Mouse (Mus musculus): Measurements from ENCODE around the gene Apol6. TPM values are rescaled to one million over a fixed set of nuclear protein-coding genes. Genes with fewer than 3 reads are reported as not detected.

Gene Apol6
- polyA plus RNA-seq, 1 experiment from 2014 or later = not detected

DNA sequence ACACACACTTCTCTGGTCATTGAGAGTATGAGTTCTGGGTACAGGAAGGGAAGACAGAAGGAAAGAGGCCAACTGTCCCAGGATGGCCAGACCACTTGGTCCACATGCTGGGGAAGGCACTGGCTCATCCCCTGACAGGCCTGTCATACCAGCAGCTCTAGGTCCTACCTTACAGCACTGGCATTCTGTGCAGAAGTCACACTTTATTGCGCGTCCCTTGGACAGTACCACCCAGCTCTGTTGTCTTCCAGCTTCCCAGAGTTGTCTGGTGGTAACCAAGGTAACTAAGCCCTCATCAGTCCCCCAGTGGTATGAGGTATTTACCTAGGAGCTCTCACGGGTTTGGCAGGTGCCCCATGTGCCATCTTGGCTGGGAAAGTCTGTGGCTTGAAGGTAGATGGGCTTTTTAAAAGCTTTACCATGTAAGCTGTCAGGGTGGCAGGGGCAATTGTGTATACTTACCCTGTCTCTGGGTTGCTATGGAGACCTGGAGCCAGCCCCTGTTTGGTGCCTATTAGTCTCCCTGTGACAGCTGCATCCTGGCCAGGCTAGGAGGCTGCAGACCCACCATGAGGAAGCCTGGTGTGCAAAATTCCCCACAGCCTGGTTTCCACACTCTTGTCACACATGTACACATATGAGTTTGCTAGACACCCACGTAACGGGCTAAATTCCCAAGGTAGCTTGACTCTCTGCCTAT lies 18.5 kb upstream of the Apol6 start:
- no peak overlapping the region for H3K4me3 ChIP-seq (ENCODE audit: low read depth, low read length)
- no peak for ATAC-seq (ENCODE audit: insufficient read depth, low FRiP score, low TSS enrichment)
- no peaks in the 10 kb centered on the region for H3K27me3 ChIP-seq (ENCODE audit: control insufficient read depth, insufficient read depth, low read length)
- no peaks in the 10 kb centered on the region for H3K36me3 ChIP-seq (ENCODE audit: control insufficient read depth, insufficient read depth, low read length)
- DNase-seq (ENCODE audit: low spot score) = peak; percentile 43
- no peak overlapping the region for H3K9ac ChIP-seq (ENCODE audit: low read length)
- no peaks in the 10 kb centered on the region for H3K9me3 ChIP-seq (ENCODE audit: control insufficient read depth, low read length)
- H3K4me2 ChIP-seq (ENCODE audit: low read depth) = no peak overlapping the region
- no peak overlapping the region for H3K27ac ChIP-seq (ENCODE audit: low read depth, low read length)
- WGBS = 64% methylated on average over 5 of the region's 5 CpGs
- no peaks in the 10 kb centered on the region for H3K4me1 ChIP-seq (ENCODE audit: control insufficient read depth, insufficient read depth, low read length)

DNA sequence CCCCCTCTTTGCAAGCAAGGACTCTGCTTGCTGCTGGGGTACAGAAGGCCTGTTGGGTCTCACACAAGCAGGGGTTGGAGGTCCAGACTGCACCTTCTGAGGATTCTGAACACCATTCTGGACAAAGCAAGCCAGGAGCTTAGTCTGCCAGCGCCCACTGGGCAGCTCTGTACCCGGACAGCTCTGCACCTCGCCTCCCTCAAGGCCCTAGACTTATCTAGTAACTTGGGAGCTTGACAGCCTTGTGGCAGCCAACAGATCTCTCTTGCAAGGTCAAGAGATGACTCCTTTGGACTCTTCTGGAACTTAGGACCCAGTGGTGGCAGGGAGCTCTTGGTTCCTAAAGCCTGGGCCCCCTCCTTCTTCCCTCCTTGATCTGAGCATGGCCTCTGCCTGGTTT lies 17.4 kb upstream of the Apol6 start:
- Histone ChIP-seq H3K27ac (ENCODE audit: low read depth, low read length) (no peak overlapping the region), H3K27me3 (ENCODE audit: control insufficient read depth, insufficient read depth, low read length) (no peaks in the 10 kb centered on the region), H3K4me2 (ENCODE audit: low read depth) (no peak overlapping the region), H3K36me3 (ENCODE audit: control insufficient read depth, insufficient read depth, low read length) (no peaks in the 10 kb centered on the region), H3K9ac (ENCODE audit: low read length) (no peak overlapping the region), H3K9me3 (ENCODE audit: control insufficient read depth, low read length) (no peaks in the 10 kb centered on the region), H3K4me3 (ENCODE audit: low read depth, low read length) (no peak overlapping the region), H3K4me1 (ENCODE audit: control insufficient read depth, insufficient read depth, low read length) (no peaks in the 10 kb centered on the region)
- DNase-seq (ENCODE audit: low spot score) (no peak), ATAC-seq (ENCODE audit: insufficient read depth, low FRiP score, low TSS enrichment) (no peak)
- WGBS = 91% methylated on average over 3 of the region's 3 CpGs

DNA sequence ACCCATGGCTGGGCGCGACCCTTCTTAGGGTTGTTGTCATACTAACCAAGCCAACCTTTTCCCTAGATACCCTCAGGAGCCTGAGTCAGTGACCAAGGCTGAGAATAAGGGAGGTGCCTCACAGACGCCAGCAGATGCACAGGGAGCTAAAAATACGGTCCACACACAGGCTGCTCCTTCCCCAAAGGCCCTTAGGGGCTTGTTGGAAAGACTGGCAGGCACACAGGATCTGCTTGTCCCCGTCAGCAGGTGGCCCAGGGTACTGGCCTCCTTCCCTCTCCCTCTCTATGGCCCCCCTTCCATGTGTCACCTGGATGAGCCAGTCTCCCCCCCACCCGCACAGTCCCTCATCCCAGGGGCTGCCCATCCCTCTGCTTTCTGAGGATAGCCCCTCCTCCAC lies 16.9 kb upstream of the Apol6 start:
- ATAC-seq (ENCODE audit: insufficient read depth, low FRiP score, low TSS enrichment) (no peak), DNase-seq (ENCODE audit: low spot score) (no peak)
- Histone ChIP-seq H3K27me3 (ENCODE audit: control insufficient read depth, insufficient read depth, low read length) (no peaks in the 10 kb centered on the region), H3K9me3 (ENCODE audit: control insufficient read depth, low read length) (no peaks in the 10 kb centered on the region), H3K9ac (ENCODE audit: low read length) (no peak overlapping the region), H3K27ac (ENCODE audit: low read depth, low read length) (no peak overlapping the region), H3K36me3 (ENCODE audit: control insufficient read depth, insufficient read depth, low read length) (no peaks in the 10 kb centered on the region), H3K4me2 (ENCODE audit: low read depth) (no peak overlapping the region), H3K4me1 (ENCODE audit: control insufficient read depth, insufficient read depth, low read length) (no peaks in the 10 kb centered on the region), H3K4me3 (ENCODE audit: low read depth, low read length) (no peak overlapping the region)
- WGBS = 79% methylated on average over 6 of the region's 6 CpGs

DNA sequence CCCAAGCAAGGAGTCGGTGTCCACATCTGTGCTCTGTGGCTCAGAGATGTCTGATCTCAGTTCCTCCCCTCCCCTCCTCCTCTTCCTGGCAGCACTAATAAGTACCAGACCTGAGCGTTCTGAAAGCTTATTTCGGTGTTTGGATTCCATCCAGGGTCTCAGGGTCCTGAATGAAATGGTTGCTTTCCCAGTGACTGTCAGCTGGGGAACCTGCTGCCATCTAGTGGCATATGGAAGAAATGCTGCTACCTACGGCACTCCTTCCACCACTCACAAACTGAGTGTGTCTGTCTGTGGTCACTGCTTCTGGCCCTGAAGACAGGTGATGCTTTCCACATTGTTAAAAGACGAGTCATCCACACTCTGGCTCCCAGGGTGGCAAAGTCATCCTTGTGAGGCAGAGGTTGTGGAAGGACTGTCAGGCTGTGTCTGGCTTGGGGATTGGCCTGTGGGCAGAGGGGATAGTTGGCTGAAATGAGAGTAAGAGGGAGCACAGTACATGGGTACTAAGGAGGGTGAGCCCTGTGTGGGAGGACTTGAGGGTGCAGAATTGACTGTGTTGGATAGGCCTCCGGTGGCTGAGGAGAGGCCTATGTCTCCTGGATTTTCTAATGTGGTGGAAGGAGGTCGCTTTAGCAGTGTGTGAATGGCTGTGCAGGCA lies 15.1 kb upstream of the Apol6 start:
- Histone ChIP-seq H3K27ac (ENCODE audit: low read depth, low read length) (no peak overlapping the region), H3K4me1 (ENCODE audit: control insufficient read depth, insufficient read depth, low read length) (no peaks in the 10 kb centered on the region), H3K36me3 (ENCODE audit: control insufficient read depth, insufficient read depth, low read length) (no peaks in the 10 kb centered on the region), H3K9ac (ENCODE audit: low read length) (no peak overlapping the region), H3K4me2 (ENCODE audit: low read depth) (no peak overlapping the region), H3K9me3 (ENCODE audit: control insufficient read depth, low read length) (no peaks in the 10 kb centered on the region), H3K27me3 (ENCODE audit: control insufficient read depth, insufficient read depth, low read length) (no peaks in the 10 kb centered on the region), H3K4me3 (ENCODE audit: low read depth, low read length) (no peak overlapping the region)
- no peak for ATAC-seq (ENCODE audit: insufficient read depth, low FRiP score, low TSS enrichment)
- peak; percentile 72 for DNase-seq (ENCODE audit: low spot score)
- WGBS = 32% methylated on average over 7 of the region's 7 CpGs

DNA sequence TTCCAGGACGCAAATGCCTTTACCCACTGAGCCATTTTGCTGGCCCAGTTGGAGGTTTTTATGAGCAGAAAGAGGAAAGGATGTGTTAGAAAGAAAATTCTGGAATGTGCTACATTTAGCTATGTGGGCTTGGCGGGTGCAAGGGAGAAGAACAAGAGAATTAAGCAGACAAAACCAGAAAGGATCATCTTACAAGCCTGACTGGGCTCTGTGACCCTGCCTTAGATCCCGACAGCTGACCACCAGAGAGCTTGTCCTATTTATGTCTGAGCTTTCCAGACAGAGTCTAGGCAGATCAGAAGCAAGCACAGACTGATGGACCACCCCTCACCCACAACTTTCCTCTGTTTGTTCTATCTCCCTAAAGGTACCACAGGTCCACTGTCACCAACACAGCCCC lies 13.3 kb upstream of the Apol6 start:
- no peak overlapping the region for H3K9ac ChIP-seq (ENCODE audit: low read length)
- no peaks in the 10 kb centered on the region for H3K4me1 ChIP-seq (ENCODE audit: control insufficient read depth, insufficient read depth, low read length)
- no peak for ATAC-seq (ENCODE audit: insufficient read depth, low FRiP score, low TSS enrichment)

DNA sequence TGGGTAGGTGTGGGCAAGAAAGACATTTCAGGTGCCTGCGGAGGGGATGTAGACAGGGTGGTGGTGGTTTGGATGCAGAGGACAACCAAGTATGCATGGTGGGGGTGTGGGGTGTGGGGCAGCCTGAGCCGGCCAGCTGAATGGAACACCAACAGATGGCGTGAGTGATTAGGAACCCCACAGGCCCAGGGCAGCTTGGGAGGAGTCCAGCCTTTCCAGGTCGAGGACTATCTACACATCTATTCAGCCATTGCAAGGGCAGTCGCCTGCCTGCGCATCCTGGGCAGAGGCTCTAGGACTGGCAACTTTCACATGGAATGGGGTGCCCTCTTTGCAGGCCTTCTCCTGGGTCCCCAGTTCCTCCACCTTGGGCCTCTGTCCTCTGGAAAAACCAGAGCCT lies 10.0 kb upstream of the Apol6 start:
- Histone ChIP-seq H3K9ac (ENCODE audit: low read length) (no peak overlapping the region), H3K9me3 (ENCODE audit: control insufficient read depth, low read length) (no peaks in the 10 kb centered on the region), H3K27me3 (ENCODE audit: control insufficient read depth, insufficient read depth, low read length) (no peaks in the 10 kb centered on the region), H3K4me2 (ENCODE audit: low read depth) (no peak overlapping the region), H3K36me3 (ENCODE audit: control insufficient read depth, insufficient read depth, low read length) (no peaks in the 10 kb centered on the region), H3K4me1 (ENCODE audit: control insufficient read depth, insufficient read depth, low read length) (0 out of 2 replicates have a peak, but pooled peaks cover 6% of the 10 kb centered on the region), H3K27ac (ENCODE audit: low read depth, low read length) (no peak overlapping the region), H3K4me3 (ENCODE audit: low read depth, low read length) (no peak overlapping the region)
- no peak for DNase-seq (ENCODE audit: low spot score)
- ATAC-seq (ENCODE audit: insufficient read depth, low FRiP score, low TSS enrichment) = no peak
- 77% methylated on average over 6 of the region's 6 CpGs for WGBS

More for the DNA sequence above, 13.3 kb upstream of the Apol6 start:
- no peaks in the 10 kb centered on the region for H3K27me3 ChIP-seq (ENCODE audit: control insufficient read depth, insufficient read depth, low read length)
- no peaks in the 10 kb centered on the region for H3K36me3 ChIP-seq (ENCODE audit: control insufficient read depth, insufficient read depth, low read length)
- no peaks in the 10 kb centered on the region for H3K9me3 ChIP-seq (ENCODE audit: control insufficient read depth, low read length)
- 67% methylated on average over 3 of the region's 3 CpGs for WGBS
- H3K4me2 ChIP-seq (ENCODE audit: low read depth) = no peak overlapping the region
- H3K4me3 ChIP-seq (ENCODE audit: low read depth, low read length) = no peak overlapping the region
- DNase-seq (ENCODE audit: low spot score) = no peak
- H3K27ac ChIP-seq (ENCODE audit: low read depth, low read length) = no peak overlapping the region

DNA sequence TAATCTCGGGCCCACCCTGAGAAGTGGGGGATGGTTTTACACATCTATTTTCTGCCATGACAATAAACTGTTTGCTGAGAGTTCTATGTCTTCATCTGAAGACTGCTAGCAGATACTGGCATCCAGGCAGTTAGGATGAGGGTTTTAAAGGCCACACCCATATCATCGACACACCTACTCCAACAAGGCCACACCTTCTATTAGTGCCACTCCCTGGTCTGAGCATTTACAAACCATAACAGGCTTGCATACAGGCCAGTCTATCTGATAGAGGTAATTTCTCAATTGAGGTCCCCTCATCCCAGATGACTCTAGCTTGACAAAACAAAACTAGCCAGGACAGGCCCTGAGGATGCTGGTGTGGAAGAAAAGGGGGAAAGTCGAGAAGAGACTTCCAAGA lies 8.9 kb upstream of the Apol6 start:
- DNase-seq (ENCODE audit: low spot score) = no peak
- Histone ChIP-seq H3K4me3 (ENCODE audit: low read depth, low read length) (no peak overlapping the region), H3K36me3 (ENCODE audit: control insufficient read depth, insufficient read depth, low read length) (no peaks in the 10 kb centered on the region), H3K4me1 (ENCODE audit: control insufficient read depth, insufficient read depth, low read length) (0 out of 2 replicates have a peak, but pooled peaks cover 6% of the 10 kb centered on the region), H3K4me2 (ENCODE audit: low read depth) (no peak overlapping the region), H3K9me3 (ENCODE audit: control insufficient read depth, low read length) (no peaks in the 10 kb centered on the region), H3K9ac (ENCODE audit: low read length) (no peak overlapping the region), H3K27me3 (ENCODE audit: control insufficient read depth, insufficient read depth, low read length) (no peaks in the 10 kb centered on the region), H3K27ac (ENCODE audit: low read depth, low read length) (no peak overlapping the region)
- no peak for ATAC-seq (ENCODE audit: insufficient read depth, low FRiP score, low TSS enrichment)
- 92% methylated on average over 3 of the region's 3 CpGs for WGBS

DNA sequence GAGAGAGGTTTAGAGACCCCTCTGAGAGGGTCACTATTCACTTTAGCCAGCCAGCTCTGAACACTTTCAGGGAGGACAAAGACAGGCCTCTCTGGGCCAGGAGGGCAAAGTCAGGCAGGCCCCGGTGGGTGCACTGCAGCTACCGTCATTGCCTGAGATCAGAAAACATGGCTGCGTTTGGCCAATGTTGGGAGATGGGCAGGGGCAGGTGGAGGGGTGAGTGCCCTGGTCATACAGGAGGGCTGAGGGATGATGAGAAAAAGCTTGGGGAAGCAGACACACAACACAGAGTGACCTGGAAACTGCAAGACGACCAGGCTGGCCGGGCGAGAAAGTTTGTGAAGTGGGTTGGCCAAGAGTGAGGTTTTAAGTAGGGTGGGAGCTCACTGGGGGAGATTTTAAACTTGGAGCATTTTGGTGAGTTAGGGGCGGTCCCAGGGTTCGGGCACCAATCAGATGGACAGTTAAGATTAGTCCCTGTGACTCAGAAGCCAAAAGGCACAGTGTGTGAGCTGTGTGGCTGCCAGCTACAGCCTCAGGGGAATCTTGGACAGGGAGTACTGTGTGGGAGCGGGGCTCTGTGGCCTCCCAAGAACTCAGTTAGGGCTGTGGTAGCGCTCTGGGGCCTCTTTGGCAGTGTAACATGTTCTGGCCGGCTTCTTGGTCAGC lies 8.1 kb upstream of the Apol6 start:
- no peak overlapping the region for H3K4me2 ChIP-seq (ENCODE audit: low read depth)
- DNase-seq (ENCODE audit: low spot score) (no peak), ATAC-seq (ENCODE audit: insufficient read depth, low FRiP score, low TSS enrichment) (no peak)
- H3K4me1 ChIP-seq (ENCODE audit: control insufficient read depth, insufficient read depth, low read length) = 0 out of 2 replicates have a peak, but pooled peaks cover 6% of the 10 kb centered on the region
- H3K27me3 ChIP-seq (ENCODE audit: control insufficient read depth, insufficient read depth, low read length) = no peaks in the 10 kb centered on the region
- no peaks in the 10 kb centered on the region for H3K9me3 ChIP-seq (ENCODE audit: control insufficient read depth, low read length)
- no peak overlapping the region for H3K4me3 ChIP-seq (ENCODE audit: low read depth, low read length)
- no peaks in the 10 kb centered on the region for H3K36me3 ChIP-seq (ENCODE audit: control insufficient read depth, insufficient read depth, low read length)
- H3K27ac ChIP-seq (ENCODE audit: low read depth, low read length) = peak overlapping the region; percentile 85
- WGBS = 72% methylated on average over 11 of the region's 11 CpGs
- H3K9ac ChIP-seq (ENCODE audit: low read length) = peak overlapping the region; percentile 47

DNA sequence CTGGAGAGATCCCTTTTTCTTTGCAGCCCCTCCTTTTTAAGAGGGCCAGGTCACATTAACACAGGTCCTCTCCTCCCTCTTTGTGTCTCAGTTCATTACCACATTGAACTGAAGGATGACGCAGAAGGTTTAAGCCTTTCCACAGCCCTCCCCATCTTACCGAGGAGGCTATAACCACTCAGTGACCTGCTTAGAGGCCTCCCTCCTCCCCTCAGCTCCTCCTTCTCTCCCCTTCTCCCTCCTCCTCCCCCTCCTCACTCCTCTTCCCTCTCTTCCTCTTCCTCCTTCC lies 7.6 kb upstream of the Apol6 start:
- Histone ChIP-seq H3K36me3 (ENCODE audit: control insufficient read depth, insufficient read depth, low read length) (no peaks in the 10 kb centered on the region), H3K27me3 (ENCODE audit: control insufficient read depth, insufficient read depth, low read length) (no peaks in the 10 kb centered on the region), H3K4me1 (ENCODE audit: control insufficient read depth, insufficient read depth, low read length) (0 out of 2 replicates have a peak, but pooled peaks cover 6% of the 10 kb centered on the region), H3K9me3 (ENCODE audit: control insufficient read depth, low read length) (no peaks in the 10 kb centered on the region), H3K9ac (ENCODE audit: low read length) (peak overlapping the region; percentile 47), H3K4me2 (ENCODE audit: low read depth) (no peak overlapping the region), H3K27ac (ENCODE audit: low read depth, low read length) (peak overlapping the region; percentile 85), H3K4me3 (ENCODE audit: low read depth, low read length) (no peak overlapping the region)
- 47% methylated on average over 2 of the region's 2 CpGs for WGBS
- ATAC-seq (ENCODE audit: insufficient read depth, low FRiP score, low TSS enrichment) = no peak
- DNase-seq (ENCODE audit: low spot score) = no peak

Measured in neural tube, embryonic 11.5 days (tissue).